Mouse (Mus musculus) skeletal muscle tissue, adult 2 months (tissue): ENCODE measurements around the gene AU022252.

Source experiments
- DNase-seq: peaks from one replicate; pipeline ENCODE4 v3.0.0-alpha.2; 2012; ENCODE audit warnings: low read depth, low spot score

AU022252 gene

DNA sequence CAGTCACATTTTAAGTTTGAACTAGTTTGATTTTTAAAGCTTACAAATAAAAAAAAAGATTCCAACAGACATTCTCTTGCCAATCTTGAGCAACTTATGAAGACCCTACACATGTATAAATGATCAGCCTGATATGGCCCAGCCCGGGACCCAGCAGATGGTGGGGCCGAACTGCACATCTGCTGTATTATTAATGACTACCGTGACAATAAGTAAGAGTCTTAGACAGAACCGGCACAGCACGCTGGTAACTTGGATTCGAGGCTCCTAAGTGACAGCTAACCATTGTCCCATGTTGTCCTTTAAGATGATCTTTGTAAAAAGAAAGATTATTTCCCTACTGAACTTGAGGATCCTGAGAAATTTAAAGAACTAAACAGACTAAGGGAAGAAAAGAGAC lies 43.1 kb downstream of the AU022252 start:
- no peak for DNase-seq

GRCm38 (mm10) chr4:119188060-119188785 lies 44.3 kb downstream of the AU022252 start:
- no peak for DNase-seq

GRCm38 (mm10) chr4:119185771-119186170 lies 46.7 kb downstream of the AU022252 start:
- no peak for DNase-seq

GRCm38 (mm10) chr4:119183525-119183924 lies 49.0 kb downstream of the AU022252 start:
- no peak for DNase-seq

DNA sequence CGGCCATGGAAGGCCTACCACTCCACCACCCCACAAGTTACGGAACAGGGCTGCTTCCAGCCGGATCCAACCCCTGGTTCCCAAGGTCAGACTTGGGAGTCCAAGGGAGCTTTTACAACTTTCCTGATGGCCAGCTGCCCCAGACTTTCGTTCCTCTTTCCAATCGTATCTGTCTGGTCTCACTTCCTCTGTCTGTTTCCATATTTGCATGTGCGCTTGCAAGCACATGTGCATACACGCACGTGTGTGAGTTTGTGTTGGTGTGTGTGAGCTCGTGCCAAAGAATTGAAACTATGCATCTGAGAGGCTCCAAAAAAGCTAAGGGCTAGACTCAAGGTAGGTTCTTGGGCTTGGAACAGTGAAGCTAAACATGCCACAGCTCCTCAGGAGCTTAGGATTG lies 51.1 kb downstream of the AU022252 start:
- no peak for DNase-seq

GRCm38 (mm10) chr4:119180133-119180707 lies 52.3 kb downstream of the AU022252 start:
- no peak for DNase-seq

DNA sequence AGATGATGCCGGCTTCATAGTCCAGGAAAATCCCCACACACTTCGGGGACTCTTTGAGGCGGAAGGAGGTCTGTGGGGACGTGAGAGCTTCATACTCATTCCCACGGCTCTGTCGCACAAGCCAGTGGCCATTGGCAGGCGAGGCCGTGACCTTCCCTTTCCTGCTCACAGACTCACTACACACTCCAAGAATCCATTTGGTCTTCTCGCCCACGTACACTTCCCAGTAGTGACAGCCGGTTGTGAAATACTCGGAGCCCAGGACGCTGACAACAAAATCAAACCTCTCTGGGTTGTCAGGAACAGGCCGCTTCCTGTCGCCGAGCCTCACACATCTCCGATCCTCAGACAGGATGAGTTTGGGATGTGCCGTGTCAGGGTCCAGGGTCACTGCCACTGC lies 54.2 kb downstream of the AU022252 start:
- DNase-seq = no peak

- DNase-seq = no peak
Measured at GRCm38 (mm10) chr4:119177702-119178101, 54.8 kb downstream of the AU022252 start.

GRCm38 (mm10) chr4:119173851-119174453 lies 58.6 kb downstream of the AU022252 start, which contains the start of gene Zfp691:
Gene Zfp691, minus strand, starts transcription at chr4:119174195.
- peak; percentile 95 for DNase-seq

DNA sequence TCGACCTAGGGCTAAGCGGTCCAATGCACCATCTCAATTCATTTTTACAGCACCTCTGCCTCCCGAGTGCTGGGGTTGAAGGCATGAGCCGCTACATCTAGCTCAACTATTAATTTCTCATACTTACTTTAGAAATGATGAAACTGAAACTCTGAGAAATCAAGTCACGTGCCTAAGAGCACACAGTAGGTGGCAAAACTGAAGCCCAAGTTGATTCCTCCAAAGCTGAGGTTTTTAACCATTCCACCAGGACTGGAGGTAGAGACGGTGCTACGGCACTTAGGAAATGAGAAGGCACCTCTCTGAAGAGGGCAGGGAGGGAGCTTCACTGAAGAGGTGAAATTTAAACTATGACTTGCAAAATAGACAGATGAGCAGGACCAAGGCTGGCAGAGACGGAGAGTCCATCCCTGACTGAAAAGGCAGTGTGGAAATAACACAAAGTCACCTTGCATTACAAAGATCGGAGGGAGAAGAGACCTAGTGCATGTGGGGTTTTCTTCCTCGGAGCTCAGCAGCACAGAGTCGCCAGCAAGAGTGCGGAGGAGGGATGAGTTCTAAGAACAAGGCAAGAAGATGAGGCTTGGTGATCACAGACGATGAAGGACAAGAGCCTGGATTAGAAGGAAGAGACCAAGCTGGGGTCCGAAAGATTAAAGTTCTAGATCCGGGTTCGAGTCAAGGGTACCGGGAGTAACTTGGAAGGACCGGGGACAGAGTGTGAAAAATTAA lies 59.4 kb downstream of the AU022252 start:
- DNase-seq = no peak

DNA sequence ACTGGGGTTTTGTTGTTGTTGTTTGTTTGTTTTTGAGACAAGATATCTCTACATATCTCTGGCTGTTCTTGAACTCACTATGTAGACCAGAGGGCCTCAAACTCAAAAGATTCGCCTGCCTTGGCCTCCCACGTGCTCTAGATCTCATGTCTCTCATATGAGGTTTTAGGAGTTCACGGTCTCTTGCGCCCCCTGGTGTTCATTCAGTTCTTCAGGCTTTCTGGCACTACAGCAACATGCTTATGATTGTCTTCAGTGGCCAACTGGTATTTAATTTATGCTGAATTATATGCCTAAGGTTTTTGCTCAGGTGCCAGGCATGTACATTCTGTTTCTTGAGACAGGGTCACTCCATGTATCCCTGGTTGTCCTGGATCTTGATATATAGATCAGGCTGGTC lies 64.8 kb downstream of the AU022252 start:
- peak; percentile 72 for DNase-seq

DNA sequence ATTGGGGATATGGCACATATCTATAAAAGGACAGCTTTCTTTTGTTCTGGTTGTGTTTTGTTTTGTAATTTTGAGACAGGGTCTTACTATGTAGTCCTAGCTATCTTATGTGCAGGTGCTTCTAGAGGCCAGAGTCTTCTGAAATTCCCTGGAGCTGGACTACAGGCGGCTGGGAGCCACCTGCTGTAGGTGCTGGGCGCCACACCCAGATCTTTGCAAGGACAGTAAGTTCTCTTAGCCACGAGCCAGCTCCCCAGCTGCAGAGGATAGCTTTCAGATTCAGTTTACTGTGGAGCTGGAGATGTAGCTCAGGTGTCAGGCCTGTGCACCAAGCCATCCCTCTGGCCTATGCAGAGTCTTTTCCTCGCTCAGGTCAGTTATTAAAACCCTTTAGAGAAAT lies 65.4 kb downstream of the AU022252 start:
- DNase-seq = no peak

- DNase-seq = no peak
Measured at GRCm38 (mm10) chr4:119165916-119166315, 66.6 kb downstream of the AU022252 start.

- DNase-seq = no peak
Measured at GRCm38 (mm10) chr4:119162990-119163389, 69.5 kb downstream of the AU022252 start.

GRCm38 (mm10) chr4:119161358-119161757 lies 71.2 kb downstream of the AU022252 start:
- DNase-seq = no peak

DNA sequence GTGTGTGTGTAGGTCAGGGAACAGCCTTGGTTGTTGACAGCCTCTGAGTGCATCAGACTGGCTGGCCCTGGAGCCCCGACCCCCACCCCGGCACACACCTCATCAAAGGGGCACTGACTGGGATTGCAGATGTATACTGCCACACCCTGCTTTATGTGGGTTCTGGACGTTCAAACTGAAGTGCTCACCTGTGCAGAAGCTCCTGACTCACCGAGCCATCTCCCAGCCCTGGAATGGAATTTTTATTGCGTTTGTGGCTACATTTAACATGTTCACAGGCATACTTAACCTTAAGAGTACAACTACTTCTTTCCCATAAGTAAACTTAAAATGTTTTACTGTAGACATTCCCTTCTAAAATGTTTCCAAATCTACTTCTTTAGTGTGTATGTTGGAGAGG lies 74.6 kb downstream of the AU022252 start:
- DNase-seq = no peak

- no peak for DNase-seq
Measured at GRCm38 (mm10) chr4:119157186-119157585, 75.3 kb downstream of the AU022252 start.
